Mouse (Mus musculus) skeletal muscle tissue, adult 2 months (tissue): Measurements from ENCODE around the gene Onecut3.
A peak's percentile ranks its signal among the peaks of the same experiment; 100 is the strongest.

ENCODE experiments used
- DNase-seq: peaks from one replicate; pipeline ENCODE4 v3.0.0-alpha.2; 2012; ENCODE audit warnings: low read depth, low spot score

Gene Onecut3

GRCm38 (mm10) chr10:80503599-80504220, 9.1 kb downstream of the Onecut3 start:
- no peak for DNase-seq

GRCm38 (mm10) chr10:80504724-80505123, 10.1 kb downstream of the Onecut3 start:
- DNase-seq: no peak

- peak; percentile 29 for DNase-seq
Measured at GRCm38 (mm10) chr10:80506222-80506621, 11.6 kb downstream of the Onecut3 start.

- DNase-seq: peak; percentile 60
Measured at GRCm38 (mm10) chr10:80509412-80510272, 15.0 kb downstream of the Onecut3 start.

GRCm38 (mm10) chr10:80510273-80510660, 15.6 kb downstream of the Onecut3 start:
- DNase-seq: no peak

- DNase-seq: no peak
Measured at GRCm38 (mm10) chr10:80513739-80514138, 19.1 kb downstream of the Onecut3 start.

GRCm38 (mm10) chr10:80519287-80519686, 24.7 kb downstream of the Onecut3 start:
- no peak for DNase-seq

- DNase-seq: no peak
Measured at GRCm38 (mm10) chr10:80523299-80523698, 28.7 kb downstream of the Onecut3 start.

GRCm38 (mm10) chr10:80526172-80526571, 31.5 kb downstream of the Onecut3 start:
- DNase-seq: no peak

GRCm38 (mm10) chr10:80532783-80533182, 38.1 kb downstream of the Onecut3 start:
- no peak for DNase-seq

GRCm38 (mm10) chr10:80533704-80534103, 39.1 kb downstream of the Onecut3 start:
- DNase-seq: no peak

- no peak for DNase-seq
Measured at GRCm38 (mm10) chr10:80535071-80535470, 40.4 kb downstream of the Onecut3 start.

GRCm38 (mm10) chr10:80535711-80536110, 41.1 kb downstream of the Onecut3 start:
- no peak for DNase-seq

- no peak for DNase-seq
Measured at GRCm38 (mm10) chr10:80538180-80538579, 43.5 kb downstream of the Onecut3 start.

GRCm38 (mm10) chr10:80538710-80539394, 44.2 kb downstream of the Onecut3 start, which contains the start of gene Atp8b3:
TSS of gene Atp8b3 (minus strand) at chr10:80539124.
- DNase-seq: peak; percentile 74

GRCm38 (mm10) chr10:80539493-80539892, 44.9 kb downstream of the Onecut3 start:
- no peak for DNase-seq

- no peak for DNase-seq
Measured at GRCm38 (mm10) chr10:80543873-80544272, 49.2 kb downstream of the Onecut3 start.

GRCm38 (mm10) chr10:80545590-80545989, 51.0 kb downstream of the Onecut3 start:
- DNase-seq: no peak

- DNase-seq: no peak
Measured at GRCm38 (mm10) chr10:80546945-80547344, 52.3 kb downstream of the Onecut3 start.

- no peak for DNase-seq
Measured at GRCm38 (mm10) chr10:80547539-80547938, 52.9 kb downstream of the Onecut3 start.

GRCm38 (mm10) chr10:80548428-80549006, 53.9 kb downstream of the Onecut3 start:
- peak; percentile 42 for DNase-seq

- no peak for DNase-seq
Measured at GRCm38 (mm10) chr10:80549279-80549678, 54.6 kb downstream of the Onecut3 start.
